In genomic region chr4:155172909-155173821, GRCm38 (mm10) we compare ENCODE assay signal across 8 mouse cellular contexts. TPM values are rescaled to one million over a fixed set of nuclear protein-coding genes. Genes with fewer than 3 reads are reported as not detected.
DNase-seq lines count a peak whose midpoint lies in the region; ATAC-seq and TF ChIP-seq lines count a peak whose summit lies in the region.

No protein-coding gene starts in this region.

- peak overlapping the region; percentile 45 for H3K9ac ChIP-seq in heart, embryonic 15.5 days
- no peak overlapping the region for H3K9ac ChIP-seq in liver, embryonic 14.5 days (replicated peaks)
- H3K9ac ChIP-seq in neural tube, embryonic 14.5 days (replicated peaks; ENCODE audit: low read depth, low read length) = peak overlapping the region; percentile 37; the same call in 1 of the 2 replicates

- peak; percentile 88 for ATAC-seq in heart, embryonic 15.5 days (replicated peaks; ENCODE audit: insufficient number of reproducible peaks, insufficient read depth, low FRiP score, low read depth)
- ATAC-seq in liver, embryonic 14.5 days (ENCODE audit: insufficient read depth) = peak; percentile 69
- peak; percentile 85 for ATAC-seq in neural tube, embryonic 14.5 days (ENCODE audit: low read depth)

- TF ChIP-seq CTCF in liver, embryonic 14.5 days (IDR thresholded peaks at IDR 0.05; ENCODE audit: low read depth) = no peak

- H3K4me3 ChIP-seq in forebrain, embryonic 10.5 days = peak overlapping the region; percentile 29
- H3K4me3 ChIP-seq in heart, embryonic 15.5 days = 0 out of 2 replicates have a peak overlapping the region, but pooled peaks have one; percentile 5
- no peak overlapping the region for H3K4me3 ChIP-seq in liver, embryonic 14.5 days (ENCODE audit: insufficient read depth in 1 of 2, low read depth in 2 of 2, low read length in 2 of 2)
- no peak overlapping the region for H3K4me3 ChIP-seq in neural tube, embryonic 14.5 days (ENCODE audit: low read depth, low read length)

- WGBS in forebrain, embryonic 10.5 days = 11% methylated on average over 21 of the region's 21 CpGs
- 16% methylated on average over 21 of the region's 21 CpGs for WGBS in heart, embryonic 15.5 days
- 46% methylated on average over 21 of the region's 21 CpGs for WGBS in liver, embryonic 14.5 days (ENCODE audit: insufficient replicate concordance)
- WGBS in neural tube, embryonic 14.5 days = 4% methylated on average over 21 of the region's 21 CpGs

- peaks cover 9% of the 10 kb centered on the region for H3K36me3 ChIP-seq in forebrain, embryonic 10.5 days (replicated peaks)
- H3K36me3 ChIP-seq in heart, embryonic 15.5 days = no peaks in the 10 kb centered on the region
- H3K36me3 ChIP-seq in liver, embryonic 14.5 days (replicated peaks; ENCODE audit: control insufficient read depth, insufficient read depth, low read depth) = no peaks in the 10 kb centered on the region
- H3K36me3 ChIP-seq in neural tube, embryonic 14.5 days (ENCODE audit: control insufficient read depth, insufficient read depth, low read length) = no peaks in the 10 kb centered on the region

- peaks cover 88% of the 10 kb centered on the region for H3K4me1 ChIP-seq in forebrain, embryonic 10.5 days
- peaks cover 93% of the 10 kb centered on the region for H3K4me1 ChIP-seq in heart, embryonic 15.5 days (replicated peaks)
- peaks cover 4 to 20% of the 10 kb centered on the region in 2 experiments for H3K4me1 ChIP-seq in liver, embryonic 14.5 days (replicated peaks; ENCODE audit: control insufficient read depth in 2 of 2, insufficient read depth in 2 of 2, low read length in 1 of 2)
- peaks cover 69% of the 10 kb centered on the region for H3K4me1 ChIP-seq in neural tube, embryonic 14.5 days (ENCODE audit: control insufficient read depth, insufficient read depth, low read length)

- H3K27me3 ChIP-seq in forebrain, embryonic 10.5 days (ENCODE audit: poor library complexity, severe bottlenecking) = no peaks in the 10 kb centered on the region
- H3K27me3 ChIP-seq in heart, embryonic 15.5 days = no peaks in the 10 kb centered on the region
- no peaks in the 10 kb centered on the region for H3K27me3 ChIP-seq in liver, embryonic 14.5 days (ENCODE audit: control insufficient read depth, insufficient read depth, low read length)
- H3K27me3 ChIP-seq in neural tube, embryonic 14.5 days (ENCODE audit: control insufficient read depth, insufficient read depth, low read length) = no peaks in the 10 kb centered on the region

- peak overlapping the region; percentile 90 for H3K27ac ChIP-seq in forebrain, embryonic 10.5 days
- peak overlapping the region; percentile 95 for H3K27ac ChIP-seq in heart, embryonic 15.5 days
- no peak overlapping the region for H3K27ac ChIP-seq in liver, embryonic 14.5 days
- H3K27ac ChIP-seq in neural tube, embryonic 14.5 days (ENCODE audit: low read depth, low read length) = peak overlapping the region; percentile 85

- peak; percentile 99 for DNase-seq in 3T3-L1 (ENCODE audit: low read depth, low spot score)
- DNase-seq in adrenal gland, postnatal 25 days = peak; percentile 95
- DNase-seq in forebrain, embryonic 10.5 days (ENCODE audit: extremely low spot score, low spot score) = peak; percentile 83
- DNase-seq in kidney, postnatal 25 days = peak; percentile 97 to 98
- peak in 1 of 3 experiments; percentile 32 for DNase-seq in liver, embryonic 14.5 days (ENCODE audit: low read depth in 3 of 3, low spot score in 3 of 3)
- peak; percentile 94 for DNase-seq in urinary bladder, postnatal 25 days (ENCODE audit: low spot score)

- H3K4me2 ChIP-seq in heart, embryonic 15.5 days = peak overlapping the region; percentile 49
- H3K4me2 ChIP-seq in liver, embryonic 14.5 days (ENCODE audit: low read depth) = no peak overlapping the region
- peak overlapping the region; percentile 29 for H3K4me2 ChIP-seq in neural tube, embryonic 14.5 days (ENCODE audit: low read depth, low read length)

- H3K9me3 ChIP-seq in forebrain, embryonic 10.5 days = no peaks in the 10 kb centered on the region
- no peaks in the 10 kb centered on the region for H3K9me3 ChIP-seq in heart, embryonic 15.5 days (replicated peaks)
- no peaks in the 10 kb centered on the region for H3K9me3 ChIP-seq in liver, embryonic 14.5 days (ENCODE audit: control insufficient read depth, low read length)
- no peaks in the 10 kb centered on the region for H3K9me3 ChIP-seq in neural tube, embryonic 14.5 days (ENCODE audit: control insufficient read depth, low read length)

- no peak for TF ChIP-seq EP300 in liver, embryonic 14.5 days (IDR thresholded peaks at IDR 0.05; ENCODE audit: low read depth)

RNA-seq across cellular contexts. Expression of gene Ski, which starts 49.2 kb away (rescaled TPM):
- total RNA-seq in adrenal gland, postnatal 25 days (2021) = 73.5 and 93.3 TPM in 2 replicates
- 8.6 and 9.7 TPM in 2 replicates for polyA plus RNA-seq in forebrain, embryonic 10.5 days (2016; fragmentation: Nextera tagmentation; extraction: Ambion mirVana)
- polyA plus RNA-seq in heart, embryonic 15.5 days (2015; fragmentation: Nextera tagmentation; extraction: Ambion mirVana) = 11.0 and 13.6 TPM in 2 replicates
- polyA plus RNA-seq in liver, embryonic 14.5 days (2012; rRNA removed) = 4.3 and 4.5 TPM in 2 replicates
- polyA plus RNA-seq in liver, embryonic 14.5 days (2014; fragmentation: Nextera tagmentation; extraction: Ambion mirVana) = 2.4 and 2.8 TPM in 2 replicates
- polyA plus RNA-seq in neural tube, embryonic 14.5 days (2014; fragmentation: Nextera tagmentation; extraction: Ambion mirVana) = 16.8 and 17.7 TPM in 2 replicates

Comparison
In these comparisons a context has a peak if more than half of its experiments do, and no peak if none do; other contexts are left out.
1. H3K4me3 ChIP-seq: peak in forebrain, embryonic 10.5 days (single experiment) and heart, embryonic 15.5 days (single experiment); none in liver, embryonic 14.5 days (0 of 2) and neural tube, embryonic 14.5 days (single experiment).
2. Peak in every context shown above with its lines, with median percentiles within 50 percentile points of each other: ATAC-seq.